Mouse (Mus musculus): ENCODE data around the gene Obox1.
"Not testable (repeated sequence)": the region's sequence is repeated elsewhere in the genome, so short reads cannot be mapped to it uniquely, and the experiment has no call there.

DNA sequence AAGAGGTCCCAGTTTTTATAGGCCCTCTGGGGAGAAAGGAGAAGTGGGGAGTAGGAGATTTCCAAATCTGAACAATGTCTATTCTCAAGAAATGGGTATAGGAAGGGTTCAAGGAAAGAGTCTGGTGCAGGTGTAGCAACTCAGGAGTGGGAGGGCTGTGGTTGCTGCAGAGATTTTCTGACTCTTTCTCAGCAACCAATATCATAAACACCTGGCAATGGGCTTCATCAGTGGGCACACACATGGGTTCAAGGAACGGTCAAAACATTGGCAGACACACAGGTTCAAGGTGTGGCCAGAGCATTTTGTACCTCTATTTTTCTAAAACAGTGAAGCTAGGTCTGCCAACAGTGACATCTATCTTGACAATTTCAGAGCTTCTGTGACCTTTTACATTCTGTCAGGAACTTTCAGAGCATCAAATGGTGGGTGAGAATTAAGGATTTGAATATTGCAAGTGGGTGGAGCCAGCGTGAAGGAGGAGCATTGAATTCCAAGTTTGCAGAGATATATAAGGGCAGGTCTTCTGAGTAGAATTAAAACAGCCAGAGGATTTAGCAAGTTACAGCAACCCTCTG lies at the start of gene Obox1, which contains the start of gene Obox2:
- not testable (repeated sequence) for TF ChIP-seq CTCF (conservative IDR thresholded peaks at IDR 0.05; ENCODE audit: low read length); POU5F1 (IDR thresholded peaks at IDR 0.05; ENCODE audit: borderline replicate concordance, low read length); NANOG (IDR thresholded peaks at IDR 0.05; ENCODE audit: borderline replicate concordance, low read length)
